Mouse (Mus musculus): Measurements from ENCODE around the gene Phlpp1.

Gene Phlpp1

DNA sequence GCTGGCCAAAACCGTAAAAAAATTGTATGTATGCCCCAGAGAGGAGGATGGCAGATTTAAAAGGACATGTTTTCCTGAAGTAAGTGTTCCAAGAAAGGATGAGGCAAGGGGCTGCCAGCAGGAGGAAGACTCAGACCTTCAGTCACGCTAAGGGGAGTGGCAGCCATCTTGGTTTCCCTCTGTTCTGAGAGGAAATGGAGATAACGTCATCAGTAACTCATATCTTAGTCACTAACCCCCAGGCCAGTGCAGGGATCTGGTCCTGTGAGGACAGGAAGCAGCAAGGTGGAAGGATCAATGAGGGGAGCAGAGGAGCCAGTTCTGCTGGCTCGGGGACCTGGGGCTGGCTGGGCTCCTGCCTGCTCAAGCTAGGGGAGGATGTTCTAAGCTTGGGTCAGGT is 10.6 kb upstream of the Phlpp1 start:
- in situ Hi-C loops (cut with MboI; ENCODE audit: unreplicated experiment in 2 of 2), result loop anchor here (25.0 kb wide), 4 partner anchors 249 to 1276 kb away; partner anchors contain the start of genes Bcl2 (in 1 of the 2), Pign (in 1 of the 2) and Relch (in 1 of the 2)

- in situ Hi-C loops (cut with MboI; ENCODE audit: unreplicated experiment in 2 of 2), result loop anchor here (25.0 kb wide), 4 partner anchors 250 to 1275 kb away; partner anchors contain the start of genes Bcl2 (in 1 of the 2), Pign (in 1 of the 2) and Relch (in 1 of the 2)
Observed at GRCm38 (mm10) chr1:106162581-106162980, 9.0 kb upstream of the Phlpp1 start.

DNA sequence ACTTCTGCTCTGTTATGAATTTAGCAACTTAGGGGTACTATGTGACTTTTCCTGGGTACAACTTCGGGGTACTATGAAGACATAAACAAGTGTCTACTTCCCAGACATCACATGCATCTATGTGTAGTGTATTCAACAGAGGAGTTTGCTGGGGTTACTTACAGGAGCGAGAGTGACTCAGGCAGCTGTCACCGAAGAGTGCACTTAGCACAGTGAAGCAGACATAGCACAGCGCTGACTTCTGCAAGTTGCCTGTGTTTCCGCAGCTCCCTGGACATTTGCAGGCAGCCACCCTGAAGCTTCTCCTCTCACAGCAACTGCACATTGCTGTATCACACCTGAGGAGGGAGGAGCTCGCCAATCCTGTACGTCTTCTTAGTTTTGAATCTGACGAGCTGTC is 8.2 kb upstream of the Phlpp1 start:
- in situ Hi-C loops (cut with MboI; ENCODE audit: unreplicated experiment in 2 of 2), result loop anchor here (25.0 kb wide), 4 partner anchors 251 to 1274 kb away; partner anchors contain the start of genes Bcl2 (in 1 of the 2), Pign (in 1 of the 2) and Relch (in 1 of the 2)

DNA sequence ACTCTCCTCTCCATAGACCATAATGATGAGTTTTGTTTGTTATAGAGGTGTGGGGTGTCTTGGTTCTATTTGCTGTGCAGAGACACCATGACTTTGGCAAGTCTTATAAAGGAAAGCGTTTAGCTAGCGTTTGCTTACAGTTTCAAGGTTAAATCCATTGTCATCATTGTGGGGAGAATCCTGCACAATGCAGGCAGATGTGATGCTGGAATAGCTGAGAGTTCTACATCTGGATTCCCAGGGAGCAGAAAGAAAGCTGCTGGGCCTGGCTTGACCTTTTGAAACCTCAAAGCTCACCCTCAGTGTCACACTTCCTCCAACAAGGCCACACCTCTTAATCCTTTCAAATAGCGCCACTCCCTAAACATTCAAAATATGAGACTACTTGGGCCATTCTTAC is 7.4 kb upstream of the Phlpp1 start:
- in situ Hi-C loops (cut with MboI; ENCODE audit: unreplicated experiment in 2 of 2), result loop anchor here (25.0 kb wide), 4 partner anchors 252 to 1273 kb away; partner anchors contain the start of genes Bcl2 (in 1 of the 2), Pign (in 1 of the 2) and Relch (in 1 of the 2)

DNA sequence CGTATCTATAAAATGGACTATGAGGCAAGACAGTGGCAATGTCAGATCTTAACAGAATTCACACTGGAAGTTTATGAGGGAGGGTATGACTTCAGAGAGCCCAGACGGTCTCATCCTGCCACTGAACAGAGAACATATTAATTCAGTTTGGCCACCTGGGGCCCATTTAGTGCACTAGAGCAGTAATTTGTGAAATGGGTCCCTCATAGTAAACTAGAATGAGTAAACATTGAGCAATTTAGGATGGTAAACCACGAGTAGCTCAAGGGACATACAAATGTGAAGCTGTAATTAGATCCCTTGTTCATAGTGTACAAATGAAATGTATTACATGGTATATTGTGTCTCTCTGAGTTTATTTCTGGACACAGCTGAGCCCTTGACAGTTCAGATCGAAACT is 3.6 kb upstream of the Phlpp1 start:
- in situ Hi-C loops (cut with MboI; ENCODE audit: unreplicated experiment in 2 of 2), result loop anchor here (25.0 kb wide), 4 partner anchors 256 to 1269 kb away; partner anchors contain the start of genes Bcl2 (in 1 of the 2), Pign (in 1 of the 2) and Relch (in 1 of the 2)

DNA sequence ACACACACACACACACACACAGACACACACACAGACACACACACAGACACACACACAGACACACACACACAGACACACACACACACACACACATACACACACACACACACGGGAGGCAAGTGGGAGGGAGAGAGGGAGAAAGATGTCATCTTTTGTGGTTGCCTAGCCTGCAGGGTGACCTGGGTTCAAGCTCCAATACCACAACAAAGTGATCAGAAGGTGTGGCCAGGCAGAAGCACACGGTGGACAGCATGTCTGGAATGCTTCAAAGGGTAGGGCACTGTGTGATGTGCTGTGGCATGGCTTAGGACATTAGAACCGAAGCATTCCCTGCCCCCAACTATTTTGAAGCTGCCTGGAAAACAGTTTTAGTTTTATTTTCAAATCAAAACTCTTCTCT is 2.8 kb upstream of the Phlpp1 start:
- in situ Hi-C loops (cut with MboI; ENCODE audit: unreplicated experiment in 2 of 2), result loop anchor here (25.0 kb wide), 4 partner anchors 256 to 1268 kb away; partner anchors contain the start of genes Bcl2 (in 1 of the 2), Pign (in 1 of the 2) and Relch (in 1 of the 2)

DNA sequence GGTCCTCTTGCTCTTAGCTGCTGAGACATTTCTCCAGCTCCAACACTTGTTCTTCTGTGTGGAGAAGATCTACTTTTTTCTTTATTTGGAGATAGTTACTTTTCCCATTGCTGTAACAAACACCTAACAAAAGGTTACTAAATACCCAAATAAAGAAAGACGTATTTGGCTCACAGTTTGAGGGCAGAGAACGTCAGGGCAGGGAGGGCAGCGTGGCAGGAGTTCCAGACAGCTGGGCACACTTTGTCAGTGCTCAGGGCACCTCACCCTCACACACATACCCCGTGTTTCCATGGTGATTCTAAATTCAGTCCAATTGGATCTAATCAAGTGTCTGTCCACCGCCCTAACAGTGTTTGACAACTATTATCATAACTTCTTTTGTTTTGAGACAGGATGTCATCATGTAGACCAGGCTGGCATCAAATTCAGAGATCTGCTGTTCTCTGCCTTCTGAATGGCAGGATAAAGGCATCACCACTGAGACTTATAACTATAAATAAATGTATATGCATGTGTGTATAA is 1.7 kb upstream of the Phlpp1 start:
- in situ Hi-C loops (cut with MboI; ENCODE audit: unreplicated experiment in 2 of 2), result loop anchor here (10.0 to 25.0 kb wide), 5 partner anchors 185 to 1267 kb away; partner anchors contain the start of genes Bcl2 (in 1 of the 2), Pign (in 1 of the 2) and Relch (in 1 of the 2)

GRCm38 (mm10) chr1:106172301-106172930 is 864 bp downstream of the Phlpp1 start:
- in situ Hi-C loops (cut with MboI; ENCODE audit: unreplicated experiment in 2 of 2), result loop anchor here (10.0 to 25.0 kb wide), 5 partner anchors 188 to 1265 kb away; partner anchors contain the start of genes Bcl2 (in 1 of the 2), Pign (in 1 of the 2) and Relch (in 1 of the 2)

- in situ Hi-C loops (cut with MboI; ENCODE audit: unreplicated experiment in 2 of 2), result loop anchor here (10.0 to 25.0 kb wide), 5 partner anchors 188 to 1264 kb away; partner anchors contain the start of genes Bcl2 (in 1 of the 2), Pign (in 1 of the 2) and Relch (in 1 of the 2)
Observed at GRCm38 (mm10) chr1:106172931-106173371, 1.4 kb downstream of the Phlpp1 start.

- in situ Hi-C loops (cut with MboI; ENCODE audit: unreplicated experiment in 2 of 2), result loop anchor here (10.0 to 25.0 kb wide), 5 partner anchors 189 to 1264 kb away; partner anchors contain the start of genes Bcl2 (in 1 of the 2), Pign (in 1 of the 2) and Relch (in 1 of the 2)
Observed at GRCm38 (mm10) chr1:106173621-106174156, 2.1 kb downstream of the Phlpp1 start.

DNA sequence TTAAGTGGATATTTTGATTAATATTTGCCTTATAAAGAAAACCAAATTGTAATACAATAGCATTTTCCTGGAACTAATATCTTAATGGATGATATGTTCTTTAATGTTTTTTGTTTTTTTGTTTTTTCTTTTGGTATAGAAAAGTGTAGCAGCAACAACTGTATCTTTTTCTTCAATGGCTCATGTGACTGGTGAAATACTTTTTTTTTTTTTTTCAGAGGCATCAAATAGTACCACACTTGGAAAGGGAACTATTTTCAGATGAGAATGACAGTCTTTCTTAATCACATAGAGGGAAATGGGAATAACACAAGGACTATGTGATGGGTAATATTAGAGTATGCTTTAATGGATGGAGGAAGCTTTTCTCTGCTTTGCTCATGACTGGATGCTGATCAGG is 3.0 kb downstream of the Phlpp1 start:
- in situ Hi-C loops (cut with MboI; ENCODE audit: unreplicated experiment in 2 of 2), result loop anchor here (10.0 to 25.0 kb wide), 5 partner anchors 190 to 1263 kb away; partner anchors contain the start of genes Bcl2 (in 1 of the 2), Pign (in 1 of the 2) and Relch (in 1 of the 2)

GRCm38 (mm10) chr1:106175360-106175759 is 3.8 kb downstream of the Phlpp1 start:
- in situ Hi-C loops (cut with MboI; ENCODE audit: unreplicated experiment in 2 of 2), result loop anchor here in 1 of 2 experiments (10.0 kb wide), 1 partner anchor 191 kb away; no protein-coding TSS in a partner anchor

DNA sequence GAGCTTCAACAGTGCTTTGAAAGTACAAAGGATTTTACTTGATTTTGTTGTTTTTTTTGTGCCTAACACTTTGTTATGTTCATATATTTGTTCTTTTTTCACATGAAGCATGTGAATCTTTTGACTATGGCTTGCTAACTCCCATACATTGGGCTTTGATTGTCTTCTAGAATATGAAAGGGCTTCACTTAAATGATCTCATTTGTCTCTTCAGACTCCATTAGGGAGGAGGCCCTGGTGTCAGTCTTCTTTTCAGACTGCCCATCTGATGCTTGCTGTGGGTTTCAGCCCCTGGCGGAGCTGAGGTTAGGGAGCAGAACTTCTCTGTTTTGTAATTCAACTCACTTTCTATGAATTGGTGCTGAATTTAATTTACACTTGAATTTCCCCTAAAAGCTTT is 5.2 kb downstream of the Phlpp1 start:
- in situ Hi-C loops (cut with MboI; ENCODE audit: unreplicated experiment in 2 of 2), result loop anchor here in 1 of 2 experiments (10.0 kb wide), 1 partner anchor 192 kb away; no protein-coding TSS in a partner anchor

DNA sequence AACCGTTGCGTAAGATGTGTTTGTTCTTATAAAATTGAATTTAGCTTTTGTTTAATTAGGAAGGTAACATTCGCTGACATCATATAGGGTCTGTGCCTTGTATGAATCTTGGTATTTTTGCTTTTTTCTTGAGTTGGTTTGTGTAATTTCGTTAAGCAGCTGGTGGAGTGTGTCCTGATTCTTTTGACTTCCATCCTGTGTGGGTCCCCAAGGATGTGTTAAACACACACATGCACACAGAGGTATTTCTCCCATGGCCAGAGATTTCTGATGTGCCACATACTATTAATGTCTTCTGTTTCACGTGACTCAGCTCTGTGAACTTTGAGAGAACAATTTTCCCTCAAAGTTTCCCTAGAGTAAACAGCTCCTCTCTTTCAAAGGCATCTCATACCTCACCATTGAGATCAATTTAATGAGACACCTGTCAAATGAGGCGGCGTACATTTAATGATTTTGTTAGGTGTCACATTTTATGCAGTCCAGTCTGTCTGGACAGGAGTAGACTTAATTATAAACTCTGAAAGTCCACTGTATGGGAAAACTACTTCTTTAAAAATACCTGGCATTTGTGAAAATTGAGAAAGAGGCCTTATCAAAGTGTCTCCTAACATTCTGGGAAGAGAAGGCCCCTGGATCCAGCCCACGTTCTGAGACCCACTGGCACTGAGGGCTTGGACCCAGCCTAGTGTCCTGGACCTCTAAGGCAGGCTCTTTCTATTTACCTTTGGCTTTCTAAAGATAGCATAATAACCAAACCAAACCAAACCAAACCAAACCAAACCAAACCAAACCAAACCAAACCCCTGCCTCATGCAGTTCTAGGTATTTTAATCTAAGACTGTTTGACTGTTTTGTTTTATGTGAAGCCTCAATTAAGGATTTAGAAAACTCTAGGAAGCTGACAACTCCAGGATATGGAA is 6.6 kb downstream of the Phlpp1 start:
- in situ Hi-C loops (cut with MboI; ENCODE audit: unreplicated experiment in 2 of 2), result loop anchor here in 1 of 2 experiments (10.0 kb wide), 1 partner anchor 193 kb away; no protein-coding TSS in a partner anchor

DNA sequence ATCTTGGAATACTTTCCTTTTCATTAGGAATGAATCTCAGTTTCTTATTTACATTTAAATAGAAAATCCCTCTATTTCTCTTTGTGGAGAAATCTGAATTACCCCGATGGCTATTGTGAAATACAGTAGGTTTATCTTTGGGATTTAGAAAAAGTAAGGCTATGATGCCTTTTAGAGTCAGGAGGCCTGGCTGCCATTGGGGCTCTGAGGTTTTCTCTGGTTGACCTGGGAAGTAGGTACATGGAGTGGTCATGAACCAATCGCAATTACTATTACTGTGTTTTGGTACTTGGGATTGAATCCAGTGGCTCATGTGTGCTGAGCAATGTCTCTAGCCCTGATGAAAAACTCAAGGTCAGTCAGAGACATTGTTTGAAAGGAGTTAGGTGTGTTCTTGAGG is 12.1 kb downstream of the Phlpp1 start:
- in situ Hi-C loops (cut with MboI; ENCODE audit: unreplicated experiment in 2 of 2), result no loop called here

DNA sequence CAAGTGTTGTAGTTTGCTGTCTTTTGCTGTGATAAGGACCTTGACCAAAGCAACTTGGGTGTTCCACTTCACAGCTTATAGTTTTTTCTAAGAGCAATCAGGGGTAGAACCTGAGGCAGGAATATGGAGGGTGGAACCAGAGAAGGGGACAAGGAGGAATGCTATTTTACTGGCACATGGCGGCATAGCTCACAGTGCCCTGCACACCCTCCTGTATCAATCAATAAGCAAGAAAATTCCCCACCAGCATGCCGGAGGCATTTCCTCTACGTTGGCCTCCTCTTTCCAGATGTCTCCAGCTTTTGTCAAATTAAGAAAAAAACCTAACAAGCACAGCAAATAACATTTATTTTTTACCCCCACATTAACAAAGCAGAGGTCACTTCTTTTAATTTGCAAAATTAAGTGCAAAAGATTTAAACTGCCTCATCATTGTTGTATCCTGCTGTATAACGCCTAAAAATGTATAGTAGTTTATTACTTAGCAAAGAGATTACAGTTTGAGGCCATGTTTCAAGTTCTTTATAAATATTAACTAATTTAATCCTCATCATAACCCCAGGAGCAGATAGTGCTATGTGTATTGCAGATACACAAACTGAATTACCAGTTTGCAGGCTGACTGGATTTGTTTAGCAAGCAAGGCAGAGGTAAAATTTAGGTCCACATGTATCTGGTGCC is 13.4 kb downstream of the Phlpp1 start:
- in situ Hi-C loops (cut with MboI; ENCODE audit: unreplicated experiment in 2 of 2), result no loop called here

DNA sequence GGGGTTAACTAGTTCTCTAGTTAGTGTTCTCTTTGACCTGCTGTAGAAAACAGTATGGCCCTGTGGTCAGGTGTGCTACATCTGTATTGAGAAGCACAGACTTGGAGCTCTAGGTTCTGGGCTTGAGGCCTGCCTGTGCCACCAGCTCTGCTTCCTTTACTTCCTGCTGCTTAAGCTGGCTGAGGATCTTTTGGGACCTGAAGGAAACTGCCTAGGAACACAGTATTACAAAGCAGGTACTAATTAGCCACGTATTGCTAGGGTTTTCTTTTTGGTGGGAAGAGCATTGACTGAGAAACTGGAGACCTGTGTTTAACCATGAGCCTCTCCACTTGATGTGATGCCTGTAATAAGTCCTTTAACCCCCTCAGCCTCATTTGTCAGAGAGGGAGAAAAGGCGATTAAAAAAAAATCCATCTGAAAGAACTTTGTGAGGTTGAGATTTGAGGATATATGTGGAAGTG is 13.9 kb downstream of the Phlpp1 start:
- in situ Hi-C loops (cut with MboI; ENCODE audit: unreplicated experiment in 2 of 2), result no loop called here

DNA sequence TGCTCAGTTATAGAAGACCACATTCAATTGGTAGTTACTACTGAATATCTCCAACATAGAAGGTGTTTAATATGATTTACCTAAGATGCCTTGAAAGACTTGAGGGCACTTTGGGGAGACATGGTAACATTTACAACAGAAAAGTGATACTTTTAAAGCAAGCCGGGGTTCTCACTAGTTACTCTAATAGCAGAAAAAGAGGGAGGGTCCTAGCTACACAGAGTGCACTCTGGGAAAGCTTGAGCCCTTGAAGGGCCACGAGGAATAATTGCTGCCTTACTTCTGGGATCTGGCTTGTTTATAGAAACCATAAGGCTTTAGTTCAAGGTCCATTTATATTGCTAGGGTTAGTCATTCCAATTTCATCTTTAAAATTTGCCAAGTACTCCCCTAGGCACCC is 14.5 kb downstream of the Phlpp1 start:
- in situ Hi-C loops (cut with MboI; ENCODE audit: unreplicated experiment in 2 of 2), result no loop called here

GRCm38 (mm10) chr1:106187480-106187879 is 15.9 kb downstream of the Phlpp1 start:
- in situ Hi-C loops (cut with MboI; ENCODE audit: unreplicated experiment in 2 of 2), result no loop called here
